Mouse (Mus musculus) embryonic fibroblast, embryonic 13.5 days (primary cell): ENCODE measurements around the gene Smndc1.

Experiments
- CTCF ChIP-seq: IDR thresholded peaks from 2 replicates; pipeline ENCODE4 v1.5.1; 2011; ENCODE audit warnings: mild to moderate bottlenecking, control low read depth, low read length, moderate library complexity, borderline replicate concordance; ENCODE audit not compliant: insufficient read depth
- POLR2A ChIP-seq: IDR thresholded peaks from 2 replicates; pipeline ENCODE4 v1.6.1; 2011; ENCODE audit warnings: low read depth, mild to moderate bottlenecking, control low read depth, low read length, moderate library complexity

GRCm38 (mm10) chr19:53433949-53434689 lies 43.7 kb upstream of the Smndc1 start:
- TF ChIP-seq CTCF (no peak), POLR2A (no peak)
